Mouse (Mus musculus): ENCODE data around the gene Ddit4l.
"Not testable (repeated sequence)": the region's sequence is repeated elsewhere in the genome, so short reads cannot be mapped to it uniquely, and the experiment has no call there.

The Ddit4l gene

DNA sequence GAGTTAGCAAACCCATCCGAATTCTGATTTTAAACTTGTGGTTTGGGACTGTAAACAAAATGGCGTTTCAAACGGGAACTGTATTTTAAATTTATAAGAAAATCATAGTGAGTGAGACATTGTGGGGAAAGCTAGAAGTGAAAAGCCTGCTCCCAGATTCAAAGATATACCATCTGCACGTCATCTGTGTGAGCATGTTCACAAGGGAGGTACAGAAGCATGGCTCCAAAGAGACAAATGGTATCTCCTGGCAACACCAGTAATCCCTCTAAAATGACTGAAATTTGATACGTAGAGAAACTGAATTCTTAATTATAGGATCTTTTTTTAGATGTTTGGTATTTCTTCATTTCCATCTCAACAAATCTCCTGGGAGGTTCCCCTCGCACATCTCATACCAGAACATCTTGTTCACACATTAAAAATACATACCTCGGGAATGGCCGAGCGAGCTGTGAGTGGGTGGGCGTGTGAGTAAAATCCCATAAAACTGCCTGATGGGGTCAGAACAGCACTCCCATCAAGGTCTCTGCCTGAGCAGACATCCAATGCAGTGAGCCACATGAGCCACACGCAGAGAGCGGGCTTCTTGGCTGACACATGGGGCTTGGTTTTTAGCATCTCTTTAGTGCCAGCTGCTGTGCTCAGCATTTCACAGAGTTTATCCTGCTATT is 26.2 kb downstream of the Ddit4l start:
- no peak for DNase-seq (ENCODE audit: low spot score)

DNA sequence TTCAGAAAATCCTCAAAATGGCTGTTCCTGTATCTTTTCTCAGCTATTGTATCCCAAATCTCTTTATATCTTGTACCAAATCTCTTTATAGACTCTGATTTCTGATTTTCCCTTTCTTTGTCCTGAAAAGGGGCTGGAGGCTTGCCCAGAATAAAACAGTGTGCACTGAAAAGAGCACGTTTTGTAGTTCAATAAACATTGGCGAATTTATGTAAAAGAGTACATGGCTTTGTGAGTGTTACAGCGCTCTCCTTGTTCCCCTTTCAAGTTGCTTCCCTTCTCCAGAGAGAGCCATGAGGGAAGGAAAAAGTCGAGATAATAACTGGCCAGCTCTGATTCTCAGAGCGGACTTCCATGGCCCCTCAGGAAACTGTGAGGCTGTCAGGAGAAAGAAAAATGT is 27.7 kb downstream of the Ddit4l start:
- DNase-seq (ENCODE audit: low spot score) = no peak

DNA sequence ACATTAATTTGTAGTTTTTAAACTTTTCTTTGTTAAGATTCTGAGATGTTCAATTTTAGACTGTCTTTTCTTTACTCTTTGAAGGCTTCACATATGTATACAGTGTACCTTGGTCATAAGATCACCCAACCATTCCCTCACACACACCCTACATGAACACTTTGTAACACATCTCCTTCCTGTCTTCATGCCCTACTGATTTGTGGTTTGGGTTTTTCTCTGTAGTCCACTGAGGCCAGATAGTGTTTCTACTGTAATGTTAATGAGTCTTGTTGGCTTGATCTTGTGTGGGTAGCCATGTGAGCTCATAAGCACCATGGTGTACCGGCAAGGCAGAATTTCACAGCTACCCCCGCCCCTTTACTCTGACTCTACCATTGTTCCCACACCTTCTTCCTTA is 31.4 kb downstream of the Ddit4l start:
- DNase-seq (ENCODE audit: low spot score) = no peak

- not testable (repeated sequence) for DNase-seq (ENCODE audit: low spot score)
These were observed 49.8 kb downstream of the Ddit4l start, which contains the start of gene Gm21962 for GRCm38 (mm10) chr3:137671224-137671623. Gm21962 (plus strand) TSS chr3:137671524.

Measured in MN1 (cell line).